Mouse (Mus musculus) kidney, adult 2 months (tissue): ENCODE measurements around the gene Mxra7.

Source experiments
- CTCF ChIP-seq: fragments of 200-500 bp; conservative IDR thresholded peaks from 2 replicates; pipeline ENCODE4 v1.5.1; 2011; ENCODE audit warnings: low read depth, mild to moderate bottlenecking, control low read depth, low read length, moderate library complexity, mixed read lengths; ENCODE audit not compliant: insufficient read depth, insufficient read length
- POLR2A ChIP-seq: fragments of 200-500 bp; IDR thresholded peaks from one replicate; pipeline ENCODE4 v1.6.1; 2011; ENCODE audit warnings: low read depth, low read length, control low read depth

- TF ChIP-seq CTCF (no peak), POLR2A (no peak)
These were observed 26.7 kb downstream of the Mxra7 start for GRCm38 (mm10) chr11:116801106-116801505.
